Comparison of ENCODE assay signal across 8 mouse cellular contexts in the genomic region with DNA sequence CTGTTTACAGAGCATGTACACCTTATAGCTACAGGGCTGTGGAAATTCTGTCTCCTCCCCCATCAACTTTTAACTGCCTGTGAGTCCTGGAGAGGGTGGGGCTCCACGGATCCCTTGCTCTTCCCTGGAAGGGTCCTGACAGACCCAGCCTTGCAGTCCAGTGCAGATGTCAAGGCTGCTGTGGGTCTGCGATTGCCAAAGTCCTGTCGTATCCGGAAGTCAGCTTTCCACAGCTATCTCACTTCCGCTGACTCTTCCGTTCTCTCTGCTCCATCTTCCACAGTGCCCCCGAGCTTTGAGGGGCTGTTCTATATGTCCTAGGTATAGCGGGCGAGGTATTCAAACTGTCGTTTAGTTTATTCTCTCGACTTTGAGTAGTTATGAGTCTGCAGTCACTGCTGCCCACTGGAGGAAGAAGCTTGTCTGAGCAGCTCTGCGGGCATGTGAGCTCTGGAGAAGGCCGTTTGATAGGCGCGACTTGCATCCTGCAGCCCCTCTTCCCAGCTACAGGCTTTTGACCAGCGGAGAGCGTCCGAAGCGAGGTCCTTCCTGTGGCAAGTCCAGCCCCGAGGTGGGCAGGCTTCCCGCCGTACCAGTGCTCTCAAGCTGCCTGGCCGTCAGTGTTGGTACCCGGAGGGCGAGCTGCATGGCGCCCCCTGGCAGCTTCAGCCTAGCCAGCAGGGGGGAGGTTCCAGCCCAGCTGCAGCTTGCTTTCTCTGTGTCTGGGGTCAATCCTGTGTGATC. TPM values are rescaled to one million over a fixed set of nuclear protein-coding genes. Genes with fewer than 3 reads are reported as not detected.
A peak's percentile ranks its signal among the peaks of the same experiment; 100 is the strongest.
DNase-seq lines count a peak whose midpoint lies in the region; ATAC-seq and TF ChIP-seq lines count a peak whose summit lies in the region.

No protein-coding gene starts in this region.

- ATAC-seq in forebrain, embryonic 14.5 days, result no peak
- ATAC-seq in hindbrain, postnatal 0 days, result no peak
- peak; percentile 77 for ATAC-seq in liver, embryonic 13.5 days (ENCODE audit: low read depth)
- ATAC-seq in monocyte, adult 5-6 weeks (replicated peaks; ENCODE audit: insufficient number of reproducible peaks, low FRiP score, low TSS enrichment, poor library complexity, severe bottlenecking), result peak; percentile 45; the same call in 1 of the 2 replicates
- peak; percentile 30; the same call in 1 of the 2 replicates for ATAC-seq in stomach, postnatal 0 days (ENCODE audit: low FRiP score, low TSS enrichment)

- peaks cover 9% of the 10 kb centered on the region for H3K36me3 ChIP-seq in E14TG2a.4 (ENCODE audit: insufficient read depth, low read length)
- H3K36me3 ChIP-seq in forebrain, embryonic 14.5 days (ENCODE audit: control insufficient read depth, insufficient read depth, low read length), result no peaks in the 10 kb centered on the region
- H3K36me3 ChIP-seq in hindbrain, postnatal 0 days (ENCODE audit: insufficient read depth, low read length), result peaks cover 3% of the 10 kb centered on the region; the same call in 1 of the 2 replicates
- H3K36me3 ChIP-seq in liver, embryonic 13.5 days, result peaks cover 7% of the 10 kb centered on the region
- no peaks in the 10 kb centered on the region for H3K36me3 ChIP-seq in stomach, postnatal 0 days (ENCODE audit: control insufficient read depth, insufficient read depth, low read length)

- peak; percentile 69 for DNase-seq in adrenal gland, adult 2 months
- DNase-seq in forebrain, embryonic 14.5 days (ENCODE audit: low spot score), result no peak
- peak; percentile 35 for DNase-seq in hindbrain, postnatal 0 days (ENCODE audit: low spot score)
- peak; percentile 42 for DNase-seq in liver, embryonic 13.5 days
- peak; percentile 48 for DNase-seq in stomach, postnatal 0 days (ENCODE audit: low spot score)
- no peak for DNase-seq in left cerebral cortex, postnatal 25 days (ENCODE audit: low spot score in 2 of 2)

- no peaks in the 10 kb centered on the region for H3K9me3 ChIP-seq in E14TG2a.4 (ENCODE audit: low read length)
- no peaks in the 10 kb centered on the region for H3K9me3 ChIP-seq in forebrain, embryonic 14.5 days (replicated peaks; ENCODE audit: control insufficient read depth, low read length)
- H3K9me3 ChIP-seq in hindbrain, postnatal 0 days (ENCODE audit: low read length), result no peaks in the 10 kb centered on the region
- no peaks in the 10 kb centered on the region for H3K9me3 ChIP-seq in liver, embryonic 13.5 days (replicated peaks)
- H3K9me3 ChIP-seq in stomach, postnatal 0 days (ENCODE audit: control insufficient read depth, low read length), result no peaks in the 10 kb centered on the region

- no peak overlapping the region for H3K27ac ChIP-seq in forebrain, embryonic 14.5 days (ENCODE audit: low read depth, low read length)
- H3K27ac ChIP-seq in hindbrain, postnatal 0 days, result no peak overlapping the region
- H3K27ac ChIP-seq in liver, embryonic 13.5 days, result peak overlapping the region; percentile 80
- H3K27ac ChIP-seq in stomach, postnatal 0 days (replicated peaks), result no peak overlapping the region

- H3K4me3 ChIP-seq in E14TG2a.4 (replicated peaks; ENCODE audit: low read length), result peak overlapping the region; percentile 73
- H3K4me3 ChIP-seq in forebrain, embryonic 14.5 days (ENCODE audit: low read depth, low read length), result no peak overlapping the region
- peak overlapping the region; percentile 10; the same call in 1 of the 2 replicates for H3K4me3 ChIP-seq in hindbrain, postnatal 0 days (ENCODE audit: low read length)
- peak overlapping the region; percentile 60 for H3K4me3 ChIP-seq in liver, embryonic 13.5 days (replicated peaks)
- peak overlapping the region; percentile 23 for H3K4me3 ChIP-seq in stomach, postnatal 0 days (ENCODE audit: low read depth, low read length)

- H3K4me1 ChIP-seq in E14TG2a.4 (replicated peaks; ENCODE audit: low read depth, low read length), result peaks cover 23% of the 10 kb centered on the region
- peaks cover 5% of the 10 kb centered on the region for H3K4me1 ChIP-seq in forebrain, embryonic 14.5 days (ENCODE audit: control insufficient read depth, insufficient read depth, low read length)
- peaks cover 3% of the 10 kb centered on the region; the same call in 1 of the 2 replicates for H3K4me1 ChIP-seq in hindbrain, postnatal 0 days (ENCODE audit: insufficient read depth, low read length)
- peaks cover 64% of the 10 kb centered on the region for H3K4me1 ChIP-seq in liver, embryonic 13.5 days (replicated peaks)
- H3K4me1 ChIP-seq in stomach, postnatal 0 days (replicated peaks; ENCODE audit: control insufficient read depth, insufficient read depth), result no peaks in the 10 kb centered on the region

- 49% methylated on average over 26 of the region's 26 CpGs for WGBS in forebrain, embryonic 14.5 days
- 36% methylated on average over 26 of the region's 26 CpGs for WGBS in hindbrain, postnatal 0 days
- WGBS in liver, embryonic 13.5 days (ENCODE audit: insufficient replicate concordance), result 19% methylated on average over 26 of the region's 26 CpGs
- WGBS in stomach, postnatal 0 days, result 36% methylated on average over 26 of the region's 26 CpGs

- peak; percentile 14; the same call in 1 of the 2 replicates for TF ChIP-seq CTCF in E14TG2a.4 (conservative IDR thresholded peaks at IDR 0.05; ENCODE audit: low read length)
- peak; percentile 58 for TF ChIP-seq CTCF in hindbrain, postnatal 0 days (IDR thresholded peaks at IDR 0.05; ENCODE audit: low read depth)
- peak; percentile 67 for TF ChIP-seq CTCF in stomach, postnatal 0 days (IDR thresholded peaks at IDR 0.05; ENCODE audit: low read depth)

- intact Hi-C loops in left cerebral cortex, postnatal 25 days (cut with DNase I), result no loop called here

- peak overlapping the region; percentile 23; the same call in 1 of the 2 replicates for H3K4me2 ChIP-seq in forebrain, embryonic 14.5 days (ENCODE audit: low read length)
- peak overlapping the region; percentile 48 for H3K4me2 ChIP-seq in hindbrain, postnatal 0 days (ENCODE audit: low read depth, low read length)
- H3K4me2 ChIP-seq in liver, embryonic 13.5 days, result peak overlapping the region; percentile 74
- H3K4me2 ChIP-seq in stomach, postnatal 0 days (replicated peaks; ENCODE audit: low read depth), result peak overlapping the region; percentile 46

- no peak for TF ChIP-seq EP300 in stomach, postnatal 0 days (optimal IDR thresholded peaks at IDR 0.05)

- H3K27me3 ChIP-seq in E14TG2a.4 (ENCODE audit: insufficient read depth, low read length), result no peaks in the 10 kb centered on the region
- no peaks in the 10 kb centered on the region for H3K27me3 ChIP-seq in forebrain, embryonic 14.5 days (replicated peaks; ENCODE audit: control insufficient read depth, insufficient read depth, low read length)
- H3K27me3 ChIP-seq in hindbrain, postnatal 0 days (ENCODE audit: insufficient read depth, low read length), result no peaks in the 10 kb centered on the region
- no peaks in the 10 kb centered on the region for H3K27me3 ChIP-seq in liver, embryonic 13.5 days
- H3K27me3 ChIP-seq in stomach, postnatal 0 days (ENCODE audit: control insufficient read depth, insufficient read depth, low read length), result no peaks in the 10 kb centered on the region

- no peak overlapping the region for H3K9ac ChIP-seq in forebrain, embryonic 14.5 days (ENCODE audit: low read length)
- H3K9ac ChIP-seq in hindbrain, postnatal 0 days (replicated peaks; ENCODE audit: low read length), result no peak overlapping the region
- peak overlapping the region; percentile 68 for H3K9ac ChIP-seq in liver, embryonic 13.5 days
- peak overlapping the region; percentile 35; the same call in 1 of the 2 replicates for H3K9ac ChIP-seq in stomach, postnatal 0 days (ENCODE audit: low read length)

RNA-seq across cellular contexts. Expression of gene Pigk, which starts 49.4 kb away (rescaled TPM):
- total RNA-seq in adrenal gland, adult 2 months (2021), result 10 to 100 TPM; 62.5 to 63.6 TPM
- polyA plus RNA-seq in adrenal gland, adult 2 months (2012; rRNA removed), result 11.8 and 18.8 TPM in 2 replicates
- polyA plus RNA-seq in forebrain, embryonic 14.5 days (2014; fragmentation: Nextera tagmentation; extraction: Ambion mirVana), result 34.0 and 41.4 TPM in 2 replicates
- total RNA-seq in hindbrain, postnatal 0 days (2014; rRNA removed), result 35.8 and 38.2 TPM in 2 replicates
- 57.8 and 62.1 TPM in 2 replicates for polyA plus RNA-seq in hindbrain, postnatal 0 days (2015; fragmentation: Nextera tagmentation; extraction: Ambion mirVana)
- 24.2 and 24.9 TPM in 2 replicates for polyA plus RNA-seq in liver, embryonic 13.5 days (2015; fragmentation: Nextera tagmentation; extraction: Ambion mirVana)
- total RNA-seq in monocyte, adult 5-6 weeks (2017), result 31.1 to 45.1 TPM (median 39.8 TPM) in 3 replicates
- 36.8 and 40.9 TPM in 2 replicates for polyA plus RNA-seq in stomach, postnatal 0 days (2015; fragmentation: Nextera tagmentation; extraction: Ambion mirVana)
- total RNA-seq in left cerebral cortex, postnatal 25 days (2021), result 10 to 100 TPM; 47.4 to 48.1 TPM

Comparison
In these comparisons a context has a peak if more than half of its experiments do, and no peak if none do; other contexts are left out.
1. CTCF ChIP-seq: peak in every context shown above with its lines; median percentile 67 in stomach, postnatal 0 days; 58 in hindbrain, postnatal 0 days; 14 in E14TG2a.4.
2. DNase-seq: peak in adrenal gland, adult 2 months (single experiment), hindbrain, postnatal 0 days (single experiment), liver, embryonic 13.5 days (single experiment) and stomach, postnatal 0 days (single experiment); none in forebrain, embryonic 14.5 days (single experiment) and left cerebral cortex, postnatal 25 days (0 of 2).
3. ATAC-seq: peak in liver, embryonic 13.5 days (single experiment), monocyte, adult 5-6 weeks (single experiment) and stomach, postnatal 0 days (single experiment); none in forebrain, embryonic 14.5 days (single experiment) and hindbrain, postnatal 0 days (single experiment).
4. H3K4me2 ChIP-seq: peak in every context shown above with its lines; median percentile 74 in liver, embryonic 13.5 days; 48 in hindbrain, postnatal 0 days; 46 in stomach, postnatal 0 days; 23 in forebrain, embryonic 14.5 days.
5. H3K9ac ChIP-seq: peak in liver, embryonic 13.5 days (single experiment) and stomach, postnatal 0 days (single experiment); none in forebrain, embryonic 14.5 days (single experiment) and hindbrain, postnatal 0 days (single experiment).